Mouse (Mus musculus) megakaryocyte, embryonic 14.5 days (primary cell): ENCODE data around the gene Gm10563.

Source experiments
- FLI1 ChIP-seq: IDR thresholded peaks from 2 replicates; pipeline ENCODE4 v1.6.1; 2012; ENCODE audit warnings: low read length, inconsistent platforms, mixed read lengths
- GATA1 ChIP-seq: IDR thresholded peaks from 3 replicates; pipeline ENCODE4 v1.6.1; 2012; ENCODE audit warnings: mixed read lengths, low read length, inconsistent platforms, borderline replicate concordance

GRCm38 (mm10) chr4:155666903-155667302 is 21.7 kb upstream of the Gm10563 start:
- TF ChIP-seq GATA1: no peak
- no peak for TF ChIP-seq FLI1
